Mouse (Mus musculus) stomach, embryonic 15.5 days (tissue): Measurements from ENCODE around the gene Btbd35f23. TPM values are rescaled to one million over a fixed set of nuclear protein-coding genes. Genes with fewer than 3 reads are reported as not detected.
"Not testable (repeated sequence)": the region's sequence is repeated elsewhere in the genome, so short reads cannot be mapped to it uniquely, and the experiment has no call there.

Experiments used
- ATAC-seq: fragments of 200-750 bp; cut with Nextera tagmentation; 2 replicates; pipeline ENCODE4 v1.8.0; 2017; ENCODE audit warnings: low read depth, moderate number of reproducible peaks, moderate TSS enrichment; ENCODE audit not compliant: insufficient read depth, low FRiP score
- H3K27ac ChIP-seq: fragments of 300-500 bp; sonication (generic); 2 replicates; pipeline ENCODE4 v1.5.1; 2015; ENCODE audit warnings: mild to moderate bottlenecking, inconsistent platforms
- H3K27me3 ChIP-seq: fragments of 300-500 bp; sonication (generic); replicated peaks from 2 replicates; pipeline ENCODE4 v1.6.1; 2015; ENCODE audit warnings: inconsistent platforms
- H3K36me3 ChIP-seq: fragments of 300-500 bp; sonication (generic); 2 replicates; pipeline ENCODE4 v1.6.1; 2015; ENCODE audit warnings: inconsistent platforms
- H3K4me1 ChIP-seq: fragments of 300-500 bp; sonication (generic); 2 replicates; pipeline ENCODE4 v1.6.1; 2015; ENCODE audit warnings: inconsistent platforms
- H3K4me2 ChIP-seq: fragments of 300-500 bp; sonication (generic); 2 replicates; pipeline ENCODE4 v1.6.1; 2015; ENCODE audit warnings: mild to moderate bottlenecking, inconsistent platforms
- H3K4me3 ChIP-seq: fragments of 300-500 bp; sonication (generic); replicated peaks from 2 replicates; pipeline ENCODE4 v1.5.1; 2015; ENCODE audit warnings: inconsistent platforms
- H3K9ac ChIP-seq: fragments of 300-500 bp; sonication (generic); 2 replicates; pipeline ENCODE4 v1.6.1; 2015; ENCODE audit warnings: inconsistent platforms
- H3K9me3 ChIP-seq: fragments of 300-500 bp; sonication (generic); 2 replicates; pipeline ENCODE4 v1.6.1; 2016; ENCODE audit warnings: inconsistent platforms
- WGBS: fragments of 180-500 bp; shearing (Covaris S2); methylation state at CpG from one replicate; pipeline ENCODE4 v1.1.7; 2015; 5-methylcytosine and 5-hydroxymethylcytosine counted together
- polyA plus RNA-seq: library from polyadenylated mRNA; unstranded; fragments of >200 nt; fragmentation: Nextera tagmentation; extraction: Ambion mirVana; gene quantifications from 2 replicates; pipeline ENCODE4 v1.2.1, GENCODE M21; 2015

Gene Btbd35f23
- polyA plus RNA-seq: not detected in 2 replicates

DNA sequence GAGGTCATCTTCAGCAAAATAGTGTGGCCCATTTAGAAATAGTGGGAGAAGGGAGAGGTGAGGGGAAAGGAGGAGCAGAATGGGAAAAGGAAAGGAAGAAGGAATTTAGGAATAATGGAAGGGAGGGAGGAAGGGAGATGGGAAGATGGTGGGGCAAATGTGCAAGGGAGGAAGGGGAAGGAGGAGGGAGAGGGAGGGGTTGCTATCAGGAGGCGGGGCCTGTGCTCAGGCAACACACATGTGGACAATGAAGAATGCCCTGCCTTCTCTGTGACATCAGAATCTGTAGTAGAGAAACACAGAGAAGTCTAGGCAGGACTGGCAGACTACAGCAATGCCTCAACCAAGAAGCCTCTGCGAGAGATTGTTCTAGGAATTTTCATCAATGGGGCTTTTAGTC lies at the start of gene Btbd35f23:
Gene Btbd35f23, plus strand, starts transcription at position 301 of the 400 bp plus-strand sequence.
- not testable (repeated sequence) for H3K4me2 ChIP-seq, H3K4me1 ChIP-seq, H3K27ac ChIP-seq, H3K27me3 ChIP-seq, ATAC-seq, H3K9ac ChIP-seq, H3K9me3 ChIP-seq, H3K4me3 ChIP-seq, H3K36me3 ChIP-seq
- WGBS: 83% methylated on average over 1 of the region's 2 CpGs

Other genes starting within 250 kb of the Btbd35f23 start
- not detected in 2 replicates for gene Btbd35f24, start 119.0 kb downstream of the Btbd35f23 start, polyA plus RNA-seq